Mouse (Mus musculus) CD4-positive, CD25-positive, alpha-beta regulatory T cell, adult 2 months (primary cell): Measurements from ENCODE around the gene Fam129c.

ENCODE experiments used
- DNase-seq: peaks from one replicate; pipeline ENCODE4 v3.0.0-alpha.2; 2012; ENCODE audit warnings: low read depth, low spot score

Gene Fam129c

DNA sequence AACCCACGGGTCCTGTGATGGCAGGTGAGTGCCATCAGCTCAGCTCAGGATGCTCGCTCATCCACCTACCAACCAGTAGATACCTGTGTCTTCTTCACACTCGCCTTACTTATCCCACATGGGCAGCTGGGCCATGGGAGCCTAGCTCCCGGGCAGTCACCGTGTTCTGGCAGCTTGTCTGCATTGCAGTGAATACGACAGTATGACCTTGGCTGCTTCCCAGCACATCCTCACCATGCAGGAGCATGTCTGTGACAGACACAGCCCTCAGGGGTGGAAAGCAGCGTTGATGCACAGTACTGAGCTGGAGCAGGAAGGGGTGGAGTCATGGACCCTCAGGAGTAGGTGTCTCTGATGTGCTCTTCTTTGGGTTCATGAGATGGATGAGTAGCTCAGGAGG, 23.0 kb upstream of the Fam129c start:
- no peak for DNase-seq

DNA sequence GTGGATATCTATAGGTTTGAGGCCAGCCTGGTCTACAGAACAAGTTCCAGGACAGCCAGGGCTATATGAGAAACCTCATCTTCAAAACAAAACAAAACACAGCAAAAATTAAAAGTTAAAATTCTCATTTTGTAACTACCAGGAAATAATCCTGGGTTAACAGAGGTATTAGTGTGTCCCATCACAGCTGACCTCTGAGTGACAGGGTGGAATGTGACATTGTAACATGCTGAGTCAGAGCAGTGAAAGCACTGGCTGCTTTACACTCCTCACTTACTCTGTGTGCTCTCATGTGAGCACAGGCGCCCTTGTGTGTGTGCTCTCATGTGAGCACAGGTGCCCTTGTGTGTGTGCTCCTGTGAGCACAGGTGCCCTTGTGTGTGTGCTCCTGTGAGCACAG, 22.4 kb upstream of the Fam129c start:
- DNase-seq, result no peak

DNA sequence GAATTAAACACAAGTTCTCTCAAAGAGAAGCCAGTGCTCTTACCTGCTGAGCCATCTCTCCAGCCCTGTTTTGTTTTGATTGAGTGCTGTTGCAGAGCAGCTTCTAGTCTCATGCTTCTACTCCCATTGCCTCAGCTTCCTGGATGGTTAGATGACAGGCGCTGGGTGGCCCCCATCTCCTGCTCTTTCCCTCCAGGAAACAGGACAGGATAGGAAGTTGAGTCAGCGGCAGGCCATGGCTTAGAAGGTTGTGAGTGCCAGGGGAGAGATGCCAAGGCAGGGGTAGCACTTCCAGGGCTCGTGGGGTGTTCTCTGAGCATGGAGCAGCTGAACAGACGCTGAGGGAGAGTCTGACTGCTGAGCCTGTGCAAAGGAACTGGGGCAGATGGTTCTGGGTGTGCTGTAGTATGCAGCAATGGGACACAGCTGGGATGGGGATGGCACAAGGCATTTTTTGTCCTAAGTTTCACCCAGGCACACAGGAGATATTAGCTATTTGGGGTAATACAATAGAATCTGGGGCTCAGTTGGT, 19.5 kb upstream of the Fam129c start:
- no peak for DNase-seq

DNA sequence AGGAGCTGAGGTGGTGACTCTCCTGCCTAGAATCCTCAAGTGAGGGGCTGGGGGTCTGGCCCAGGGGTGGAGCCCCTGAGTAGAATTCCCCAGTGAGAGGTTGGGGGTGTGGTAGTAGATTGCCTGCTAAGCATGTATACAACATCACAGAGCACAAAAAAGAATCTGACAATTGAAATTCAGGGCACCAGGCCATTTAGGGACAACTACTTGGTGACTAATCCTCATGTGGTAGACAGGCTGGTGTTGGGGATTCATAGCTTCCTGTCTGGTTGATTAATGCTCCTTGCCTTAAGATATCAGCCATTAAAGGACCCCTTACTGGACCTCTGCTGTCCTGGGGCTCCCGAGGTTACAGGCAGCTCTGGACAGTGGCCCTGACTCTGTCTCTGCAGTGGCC, 18.4 kb upstream of the Fam129c start:
- DNase-seq, result no peak

DNA sequence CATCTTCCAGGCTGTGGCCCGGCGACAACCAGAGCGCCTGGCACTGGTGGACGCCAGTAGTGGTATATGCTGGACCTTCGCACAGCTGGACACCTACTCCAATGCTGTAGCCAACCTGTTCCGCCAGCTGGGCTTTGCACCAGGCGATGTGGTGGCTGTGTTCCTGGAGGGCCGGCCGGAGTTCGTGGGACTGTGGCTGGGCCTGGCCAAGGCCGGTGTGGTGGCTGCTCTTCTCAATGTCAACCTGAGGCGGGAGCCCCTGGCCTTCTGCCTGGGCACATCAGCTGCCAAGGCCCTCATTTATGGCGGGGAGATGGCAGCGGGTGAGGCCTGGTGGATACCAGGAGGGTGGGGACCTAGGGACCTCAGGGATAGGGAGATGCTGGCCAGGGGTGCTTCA, 18.0 kb upstream of the Fam129c start:
- no peak for DNase-seq

DNA sequence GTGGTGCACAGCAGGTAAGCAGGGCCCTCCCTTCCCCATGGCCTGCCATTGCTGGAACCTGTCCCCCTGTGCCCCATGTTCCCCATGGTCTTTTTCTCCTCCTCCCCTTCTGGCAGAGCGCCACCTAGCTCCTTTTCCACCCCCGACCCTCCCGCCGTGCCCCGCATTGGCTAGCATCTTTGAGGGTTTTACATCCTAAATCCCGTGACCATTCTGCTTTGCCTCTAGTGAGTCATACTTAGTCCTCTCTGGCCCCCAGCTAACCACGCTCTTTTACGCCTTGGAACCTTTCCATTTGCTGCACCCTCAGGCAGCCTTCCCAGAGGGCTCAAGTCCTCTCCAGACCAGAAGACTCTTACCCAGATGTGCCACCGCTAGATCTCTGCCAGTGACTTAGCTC, 17.2 kb upstream of the Fam129c start:
- no peak for DNase-seq

DNA sequence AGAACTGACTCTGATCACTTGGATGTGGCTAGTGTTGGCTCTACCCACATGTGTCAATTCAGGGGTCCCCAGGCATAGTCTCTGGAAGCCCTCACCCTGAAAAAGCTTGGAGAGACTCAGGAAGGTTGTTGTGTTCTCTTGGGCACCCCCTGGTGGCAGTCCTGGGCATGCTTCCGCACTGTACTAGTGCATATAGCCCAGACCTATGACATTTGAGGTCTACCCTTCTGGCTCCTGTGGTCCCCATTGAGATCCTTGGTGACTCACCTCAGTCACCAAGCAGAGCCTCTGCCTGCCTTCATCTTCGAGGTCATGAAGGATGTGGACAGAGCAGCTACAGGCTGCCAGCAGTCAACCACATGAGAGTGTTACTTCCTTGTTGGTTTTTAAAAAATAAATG, 10.6 kb upstream of the Fam129c start:
- DNase-seq, result peak; percentile 68

DNA sequence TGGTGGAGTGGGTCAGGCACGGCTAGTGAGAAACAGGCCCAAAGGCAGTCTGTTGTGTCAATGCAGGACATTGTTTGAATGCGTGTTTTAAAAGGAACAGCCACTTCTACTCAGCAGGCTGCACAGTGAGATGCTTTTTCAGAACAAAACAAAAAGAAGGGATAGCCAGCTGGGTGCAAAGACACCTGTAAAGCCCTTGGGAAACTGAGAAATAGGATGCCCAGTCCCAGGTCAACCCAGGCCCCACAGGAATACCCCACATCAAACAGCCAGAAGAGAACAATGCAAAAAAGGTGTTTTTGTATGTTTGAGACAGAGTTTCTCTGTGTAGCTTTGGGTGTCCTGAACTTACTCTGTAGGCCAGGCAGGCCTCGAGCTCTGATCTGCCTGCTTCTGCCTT, 8.7 kb upstream of the Fam129c start:
- no peak for DNase-seq

DNA sequence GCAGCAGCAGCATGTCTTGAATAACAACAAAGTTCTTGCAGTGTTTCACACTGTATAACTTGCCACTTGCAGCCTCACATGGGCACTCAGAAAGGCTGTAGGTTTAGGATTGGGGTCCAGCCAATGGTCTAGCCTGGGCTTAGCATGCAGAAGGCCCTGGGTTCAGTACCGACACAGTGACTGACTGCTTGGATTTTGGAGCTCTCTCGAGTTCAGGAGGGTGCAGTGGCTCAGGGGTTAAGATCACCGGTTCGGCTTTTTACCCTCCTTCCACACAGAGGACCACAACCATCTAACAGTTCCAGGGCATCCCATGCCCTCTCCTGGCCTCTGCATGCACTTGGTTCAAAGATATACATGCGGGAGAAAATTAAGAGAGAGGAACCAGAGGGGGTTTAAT, 6.4 kb upstream of the Fam129c start:
- no peak for DNase-seq

DNA sequence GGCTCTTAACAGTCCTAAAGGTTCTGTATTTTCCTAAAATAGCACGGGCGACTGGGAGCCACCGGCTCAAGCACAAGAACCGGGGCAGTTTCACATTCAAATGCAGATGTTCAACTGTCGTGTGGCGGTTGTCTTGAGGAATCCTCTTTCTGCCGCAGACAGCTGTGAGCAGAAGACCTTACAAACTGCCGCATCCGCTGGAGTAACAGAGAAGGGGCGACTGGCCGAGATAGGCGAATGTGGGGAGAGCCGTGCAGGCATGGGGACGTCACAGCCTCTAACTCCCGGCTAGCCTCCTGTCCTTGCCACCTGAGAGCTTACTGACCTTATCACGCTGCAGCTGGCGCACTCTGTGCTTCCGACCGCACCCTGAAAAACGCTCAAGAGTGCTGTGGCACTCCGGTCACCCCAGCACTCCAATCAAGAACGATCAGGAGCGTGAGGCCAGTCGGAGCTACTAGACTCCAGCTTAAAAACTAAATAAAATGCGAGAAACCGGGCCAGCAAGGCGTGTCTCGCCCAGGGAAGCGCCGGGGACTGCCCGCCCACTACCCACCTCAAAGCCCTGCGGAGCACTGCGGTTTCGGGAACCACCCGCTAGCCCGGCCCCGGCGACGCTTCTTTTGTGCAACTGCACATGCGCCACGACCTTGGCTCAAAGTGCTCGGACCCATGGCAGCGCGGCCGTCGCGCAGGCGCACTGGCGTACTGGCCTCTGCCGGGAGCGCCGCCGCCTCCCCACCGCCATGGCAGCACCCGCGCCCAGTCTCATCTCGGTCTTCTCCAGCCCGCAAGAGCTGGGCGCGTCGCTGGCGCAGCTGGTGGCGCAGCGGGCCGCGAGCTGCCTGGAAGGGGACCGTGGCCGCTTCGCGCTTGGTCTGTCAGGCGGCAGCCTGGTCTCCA, 5.7 kb upstream of the Fam129c start, which contains the start of gene Pgls:
Gene Pgls, plus strand, starts transcription at position 706 of the 903 bp plus-strand sequence.
- DNase-seq, result peak; percentile 95

DNA sequence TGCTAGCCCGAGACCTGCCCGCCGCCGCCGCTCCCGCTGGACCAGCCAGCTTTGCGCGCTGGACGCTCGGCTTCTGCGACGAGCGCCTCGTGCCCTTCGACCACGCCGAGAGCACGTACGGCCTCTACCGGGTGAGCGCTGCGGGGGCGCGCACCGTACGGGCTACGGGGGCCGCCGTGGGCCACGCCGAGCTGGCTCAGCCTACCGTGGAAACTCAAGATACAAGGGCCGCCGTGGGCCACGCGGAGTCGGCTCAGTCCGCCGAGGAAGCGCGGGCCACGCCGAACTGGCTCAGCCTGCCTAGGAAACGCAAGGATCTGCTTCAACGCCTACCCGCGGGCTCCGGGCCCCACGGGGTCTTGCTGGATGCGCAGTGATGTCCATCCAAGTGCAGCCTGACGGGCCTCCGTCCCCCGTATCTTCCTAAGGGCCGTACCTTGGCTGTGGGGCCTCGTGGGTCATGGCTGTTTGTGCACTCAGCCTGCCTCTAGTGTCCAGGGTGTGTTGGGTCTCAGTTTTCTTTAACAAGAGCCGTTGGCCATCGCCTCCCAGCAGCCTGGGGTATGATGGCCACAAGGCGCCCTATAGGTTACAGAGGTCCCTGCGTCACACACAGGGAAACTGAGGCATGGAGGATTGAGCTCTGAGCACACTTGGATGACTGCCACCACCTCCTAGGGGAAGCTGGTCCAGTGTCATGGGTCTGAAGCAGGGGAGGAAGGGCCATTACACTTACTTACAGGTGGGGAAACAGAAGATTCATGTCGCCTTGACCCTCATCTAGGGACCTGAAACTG, 4.9 kb upstream of the Fam129c start:
- DNase-seq, result peak; percentile 76

DNA sequence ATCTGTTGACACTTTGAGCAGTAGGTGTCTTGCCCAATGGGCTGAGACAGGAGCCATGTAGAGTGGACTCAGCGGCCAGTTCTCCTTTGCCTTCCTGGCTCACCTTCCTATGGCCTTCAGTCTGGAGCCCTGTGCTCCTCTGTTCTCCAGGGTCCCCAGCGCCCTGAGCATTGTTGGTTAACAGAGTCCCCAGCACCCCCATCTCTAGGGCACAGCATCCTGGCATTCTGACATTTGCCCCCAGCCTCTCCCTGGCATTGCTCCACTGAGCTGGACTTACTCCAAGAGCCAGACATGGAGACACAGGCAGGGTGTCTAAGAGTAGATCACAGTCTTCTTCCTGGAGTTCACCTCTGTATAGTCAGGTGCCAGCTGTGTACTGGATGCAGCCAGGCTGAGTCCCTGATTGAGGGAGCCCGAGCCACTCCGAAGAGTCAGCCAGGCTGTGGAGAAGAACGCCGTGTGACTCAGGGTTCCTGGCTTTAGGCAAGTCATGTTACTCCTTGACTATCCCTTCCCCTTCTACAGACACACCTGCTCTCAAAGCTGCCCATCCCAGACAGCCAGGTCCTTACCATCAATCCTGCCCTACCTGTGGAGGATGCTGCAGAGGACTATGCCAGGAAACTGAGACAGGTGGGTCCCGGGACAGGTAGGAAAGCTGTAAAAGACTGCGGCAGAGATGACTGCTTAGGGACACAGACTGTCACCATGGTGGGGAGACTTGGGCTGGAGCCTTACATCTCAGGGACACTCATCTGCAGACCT, 3.7 kb upstream of the Fam129c start:
- no peak for DNase-seq

DNA sequence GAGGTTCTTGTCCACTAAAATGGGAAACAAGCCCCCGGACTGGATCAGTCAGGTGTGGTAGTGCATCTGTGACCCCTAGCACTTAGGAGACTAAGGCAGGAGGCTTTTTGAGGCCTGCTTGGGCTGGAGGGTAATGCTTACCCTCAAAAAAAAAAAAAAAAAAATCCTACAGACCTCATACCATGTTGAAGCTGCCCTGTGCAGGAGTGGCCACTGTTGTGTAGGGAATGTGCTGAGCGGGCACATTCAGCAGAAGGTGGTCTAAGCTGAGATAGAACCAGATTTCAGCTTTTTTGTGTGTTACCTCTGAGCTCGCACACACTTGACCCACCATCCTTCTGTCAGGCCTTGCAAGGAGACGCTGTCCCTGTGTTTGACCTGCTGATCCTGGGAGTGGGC, 3.1 kb upstream of the Fam129c start:
- no peak for DNase-seq

DNA sequence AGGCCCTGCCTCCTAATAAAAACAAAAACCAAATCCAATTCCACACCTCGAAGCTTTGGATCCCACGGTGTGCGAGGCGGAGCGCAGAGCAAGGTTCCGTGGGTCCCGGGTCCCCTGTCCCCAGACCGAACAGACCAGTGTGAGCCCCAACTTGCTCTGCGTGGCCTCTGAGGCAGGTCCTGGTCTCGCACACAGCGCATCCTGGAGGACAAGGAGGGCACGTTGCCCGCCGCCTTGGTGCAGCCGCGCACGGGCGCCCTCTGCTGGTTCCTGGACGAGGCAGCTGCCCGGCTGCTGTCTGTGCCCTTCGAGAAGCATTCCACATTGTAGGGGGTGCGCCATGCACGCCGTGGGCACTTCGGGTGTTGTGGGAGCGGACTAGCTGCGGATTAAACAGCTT, 1.6 kb upstream of the Fam129c start:
- DNase-seq, result peak; percentile 94

DNA sequence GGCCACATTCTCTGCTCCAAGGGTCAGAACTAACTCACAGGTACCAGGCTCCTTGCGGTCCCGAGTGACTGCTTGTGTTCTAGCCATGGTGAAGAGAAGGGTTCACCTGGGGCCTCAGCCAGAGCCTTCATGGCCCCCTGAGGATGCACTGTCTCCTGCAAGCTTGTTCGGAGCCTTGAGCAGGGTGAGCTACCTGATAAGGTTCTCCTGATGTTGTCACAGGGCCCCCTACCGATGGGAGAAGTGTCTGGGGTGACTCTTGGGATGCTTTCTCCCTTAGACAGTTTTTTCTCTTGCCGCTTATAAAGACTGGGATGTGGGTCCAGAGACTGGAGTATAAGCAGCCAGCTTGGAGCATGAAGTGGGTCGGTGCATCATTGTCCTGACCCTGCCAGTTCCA, 1.1 kb upstream of the Fam129c start:
- DNase-seq, result no peak

DNA sequence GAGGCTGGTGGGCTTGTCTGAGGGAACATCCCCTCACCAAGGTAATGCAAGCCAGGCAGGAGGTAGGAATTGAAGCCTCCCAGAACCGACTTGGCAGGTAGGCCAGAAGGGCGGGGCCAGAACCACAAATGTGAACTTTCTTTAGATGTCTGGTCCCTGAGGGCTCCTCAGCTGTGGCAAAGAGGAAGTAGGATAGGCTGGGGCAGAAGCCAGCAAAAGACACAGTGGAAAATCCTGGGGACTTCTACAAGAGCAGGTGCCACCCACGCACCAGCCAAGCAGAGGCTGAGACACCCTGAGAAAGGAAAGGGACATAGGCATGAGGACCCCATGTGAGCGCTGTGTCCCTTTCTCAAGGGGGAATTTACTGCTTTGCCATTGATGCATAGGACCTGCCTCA, 650 bp upstream of the Fam129c start:
- peak; percentile 50 for DNase-seq

DNA sequence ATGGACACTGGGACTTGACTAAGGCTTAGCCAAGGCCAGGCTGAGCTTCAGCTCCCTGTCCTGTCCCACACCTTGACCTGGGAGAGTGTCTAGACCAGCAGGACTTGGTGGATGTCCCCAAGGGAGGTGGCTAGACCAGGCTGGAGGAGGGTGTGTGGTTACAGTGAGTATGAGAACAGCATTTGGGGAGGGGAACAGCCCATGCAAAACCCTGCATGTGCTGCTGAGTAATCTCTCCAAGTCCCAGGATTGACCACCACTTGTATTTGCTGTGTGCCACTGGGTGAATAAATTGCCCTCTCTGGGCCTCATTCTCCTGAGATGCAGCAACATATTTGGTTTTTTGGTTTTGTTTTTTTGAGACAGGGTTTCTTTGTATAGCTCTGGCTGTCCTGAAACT, 927 bp downstream of the Fam129c start:
- no peak for DNase-seq

DNA sequence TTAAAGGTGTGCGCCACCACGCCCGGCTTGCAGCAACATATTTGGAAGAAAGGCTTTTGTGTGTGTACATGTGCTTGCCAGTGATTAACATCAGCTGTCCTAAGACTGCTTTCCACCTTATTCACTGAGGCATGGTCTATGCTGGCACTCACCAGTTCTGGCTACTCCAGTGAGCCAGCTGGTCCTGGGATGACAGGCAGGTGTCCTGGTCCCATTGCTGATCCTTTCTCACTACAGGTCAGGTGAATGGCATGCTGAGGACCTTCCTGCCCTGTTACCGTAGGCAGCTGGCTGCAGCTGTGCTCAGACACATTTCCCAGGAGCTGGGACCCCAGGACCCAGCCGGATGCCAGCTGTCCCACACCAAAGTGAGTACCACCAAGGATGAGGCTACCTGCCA, 1.4 kb downstream of the Fam129c start:
- no peak for DNase-seq

DNA sequence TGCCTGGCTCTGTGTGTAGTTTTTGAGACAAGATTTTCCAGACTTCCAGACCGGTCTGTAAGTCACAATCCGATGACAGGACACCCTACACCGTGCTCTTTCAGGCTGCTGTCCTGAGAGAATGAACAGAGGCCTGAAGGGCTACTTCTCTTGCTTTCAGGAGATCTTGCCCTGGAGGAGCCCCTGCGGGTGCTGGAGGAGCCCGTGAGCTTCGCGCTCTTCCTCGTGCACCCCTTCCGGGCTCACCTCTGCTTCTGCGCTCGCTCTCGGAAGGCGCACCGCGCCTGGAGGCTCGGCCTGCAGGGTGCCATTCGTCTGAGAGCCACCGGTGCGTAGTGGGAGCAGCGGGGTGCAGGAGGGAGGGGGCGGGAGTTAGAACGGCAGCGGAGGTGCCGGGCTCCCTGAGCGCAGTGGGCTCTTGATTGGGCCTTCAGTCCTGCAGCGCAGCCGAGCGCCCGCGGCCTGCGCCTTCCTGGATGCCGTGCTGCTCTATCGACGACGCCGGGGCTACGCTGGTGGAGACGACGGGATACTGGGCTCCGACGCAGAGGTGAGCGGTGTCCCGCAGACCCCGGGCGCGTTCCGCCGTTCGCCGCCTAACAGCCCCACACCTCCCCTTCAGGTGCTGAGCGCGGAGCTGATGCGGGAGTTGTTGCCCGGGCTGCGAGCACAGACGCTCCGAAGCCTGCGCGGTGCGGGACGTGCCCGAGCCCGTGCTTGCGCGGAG, 4.7 kb downstream of the Fam129c start:
- peak; percentile 64 for DNase-seq

DNA sequence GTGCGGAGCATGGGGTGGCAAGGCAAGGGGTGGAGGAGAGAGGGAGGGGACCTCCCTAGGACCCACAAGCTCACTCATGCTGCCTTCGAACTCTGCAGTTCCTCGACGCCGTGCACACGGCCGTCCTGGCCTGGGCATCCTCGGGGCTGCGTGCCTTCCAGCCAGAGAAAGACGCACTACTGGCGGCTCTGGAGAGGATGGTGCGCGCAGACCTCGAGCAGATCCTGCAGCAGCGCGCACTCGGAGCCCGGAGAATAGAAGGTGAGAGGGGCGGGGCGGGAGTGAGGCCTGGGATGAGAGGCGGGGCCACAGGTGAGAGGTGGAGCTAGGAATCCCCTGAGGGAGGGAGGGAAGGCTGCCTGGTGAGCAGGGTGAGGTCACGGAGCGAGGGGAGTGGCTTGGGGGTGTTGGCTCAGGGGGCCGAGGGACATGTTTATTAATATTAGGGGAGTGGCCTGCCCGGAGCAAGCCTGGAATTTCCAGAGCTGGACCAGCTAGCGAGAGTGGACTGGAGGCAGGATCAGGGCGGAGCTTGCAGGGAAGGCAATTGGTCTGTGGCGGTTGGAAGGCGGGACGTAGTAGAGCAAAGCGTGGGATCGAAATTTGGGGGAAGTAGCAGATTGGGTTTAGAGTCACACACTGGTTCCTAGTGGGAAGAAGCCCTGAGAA, 5.4 kb downstream of the Fam129c start:
- no peak for DNase-seq

DNA sequence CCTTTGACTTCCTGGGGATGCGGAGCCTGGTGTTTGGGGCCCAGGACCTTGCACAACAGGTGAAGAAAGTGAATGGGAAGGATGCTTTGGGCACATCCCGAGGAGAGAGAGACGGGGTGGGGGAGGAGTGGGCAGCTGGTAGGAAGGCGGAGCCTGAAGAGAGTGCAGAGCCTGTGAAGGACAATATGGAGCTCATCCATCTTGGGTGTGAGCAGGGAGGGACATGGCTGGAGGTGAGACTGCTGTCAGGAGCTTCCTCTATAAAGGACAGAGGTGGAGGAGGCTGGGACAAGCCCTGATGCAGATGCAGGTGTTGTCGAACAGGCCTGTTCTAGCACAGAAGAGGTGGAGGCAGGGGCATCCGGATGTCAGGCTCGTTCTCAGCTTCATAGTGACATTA, 6.6 kb downstream of the Fam129c start:
- DNase-seq, result no peak
